Mouse (Mus musculus) forebrain, embryonic 11.5 days (tissue): ENCODE measurements around the gene Lpar2. TPM values are rescaled to one million over a fixed set of nuclear protein-coding genes. Genes with fewer than 3 reads are reported as not detected.

ENCODE experiments used
- ATAC-seq: fragments of 200-750 bp; cut with Nextera tagmentation; replicated peaks from 2 replicates; pipeline ENCODE4 v1.8.0; 2017; ENCODE audit warnings: moderate TSS enrichment; ENCODE audit not compliant: low FRiP score
- DNase-seq: peaks from one replicate; pipeline ENCODE4 v3.0.0-alpha.2; 2017; ENCODE audit warnings: low spot score
- H3K27ac ChIP-seq: fragments of 300-500 bp; sonication (generic); 2 replicates; pipeline ENCODE4 v1.5.1; 2014; ENCODE audit warnings: low read depth, low read length
- H3K27me3 ChIP-seq: fragments of 300-500 bp; sonication (generic); 2 replicates; pipeline ENCODE4 v1.6.1; 2014; ENCODE audit warnings: mild to moderate bottlenecking, low read length, mixed read lengths; ENCODE audit not compliant: control insufficient read depth, insufficient read depth
- H3K36me3 ChIP-seq: fragments of 300-500 bp; sonication (generic); 2 replicates; pipeline ENCODE4 v1.6.1; 2014; ENCODE audit warnings: mild to moderate bottlenecking, low read length, moderate library complexity, mixed read lengths; ENCODE audit not compliant: control insufficient read depth, insufficient read depth
- H3K4me1 ChIP-seq: fragments of 300-500 bp; sonication (generic); replicated peaks from 2 replicates; pipeline ENCODE4 v1.6.1; 2014; ENCODE audit warnings: low read length, mixed read lengths; ENCODE audit not compliant: control insufficient read depth, insufficient read depth
- H3K4me2 ChIP-seq: fragments of 300-500 bp; sonication (generic); 2 replicates; pipeline ENCODE4 v1.6.1; 2014; ENCODE audit warnings: low read depth, mild to moderate bottlenecking, low read length, moderate library complexity, mixed read lengths; ENCODE audit not compliant: severe bottlenecking
- H3K4me3 ChIP-seq: fragments of 300-500 bp; sonication (generic); 2 replicates; pipeline ENCODE4 v1.5.1; 2014; ENCODE audit warnings: low read depth, low read length
- H3K9ac ChIP-seq: fragments of 300-500 bp; sonication (generic); 2 replicates; pipeline ENCODE4 v1.6.1; 2014; ENCODE audit warnings: low read length
- H3K9me3 ChIP-seq: fragments of 300-500 bp; sonication (generic); 2 replicates; pipeline ENCODE4 v1.6.1; 2016; ENCODE audit warnings: low read length, mixed read lengths; ENCODE audit not compliant: control insufficient read depth
- WGBS: fragments of 180-500 bp; shearing (Covaris S2); extraction: QIAGEN DNeasy Blood & Tissue Kit; methylation state at CpG from one replicate; pipeline ENCODE4 v1.1.7; 2014; 5-methylcytosine and 5-hydroxymethylcytosine counted together
- polyA plus RNA-seq: library from polyadenylated mRNA; unstranded; fragments of >200 nt; fragmentation: Nextera tagmentation; extraction: Ambion mirVana; gene quantifications from 2 replicates; pipeline ENCODE4 v1.2.1, GENCODE M21; 2014

The Lpar2 gene
- polyA plus RNA-seq, 1 experiment from 2014 or later: 1.1 TPM

GRCm38 (mm10) chr8:69847167-69848065 is 25.2 kb downstream of the Lpar2 start:
- Histone ChIP-seq H3K9me3 (no peaks in the 10 kb centered on the region), H3K27me3 (no peaks in the 10 kb centered on the region), H3K27ac (no peak overlapping the region), H3K36me3 (no peaks in the 10 kb centered on the region), H3K4me3 (no peak overlapping the region), H3K9ac (no peak overlapping the region), H3K4me1 (no peaks in the 10 kb centered on the region), H3K4me2 (no peak overlapping the region)
- DNase-seq (no peak), ATAC-seq (no peak)
- 84% methylated on average over 3 of the region's 3 CpGs for WGBS

DNA sequence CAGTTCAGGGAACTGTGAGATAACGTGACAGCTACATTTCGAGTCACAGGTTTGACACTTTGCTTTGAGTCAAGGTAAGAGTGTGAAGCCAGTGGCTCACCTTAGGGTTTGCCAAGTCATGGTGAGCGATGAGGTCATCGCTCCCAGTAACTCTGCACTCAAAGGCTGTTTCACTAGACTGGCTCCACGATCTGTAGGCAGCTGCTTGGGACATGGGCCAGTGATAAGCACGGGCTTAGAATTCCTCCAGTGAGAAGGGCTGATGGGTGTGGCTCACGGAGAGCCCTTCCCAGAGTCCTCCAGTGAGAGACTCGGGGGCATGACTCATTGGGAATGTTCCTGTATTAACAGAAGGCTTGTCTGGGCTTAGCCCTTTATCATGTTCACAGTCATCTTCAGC is 26.7 kb downstream of the Lpar2 start:
- no peaks in the 10 kb centered on the region for H3K36me3 ChIP-seq
- no peak overlapping the region for H3K27ac ChIP-seq
- no peaks in the 10 kb centered on the region for H3K9me3 ChIP-seq
- no peaks in the 10 kb centered on the region for H3K4me1 ChIP-seq
- H3K4me2 ChIP-seq: no peak overlapping the region
- no peak overlapping the region for H3K4me3 ChIP-seq
- ATAC-seq: no peak
- WGBS: 95% methylated on average over 8 of the region's 8 CpGs
- no peak for DNase-seq
- no peak overlapping the region for H3K9ac ChIP-seq
- no peaks in the 10 kb centered on the region for H3K27me3 ChIP-seq

DNA sequence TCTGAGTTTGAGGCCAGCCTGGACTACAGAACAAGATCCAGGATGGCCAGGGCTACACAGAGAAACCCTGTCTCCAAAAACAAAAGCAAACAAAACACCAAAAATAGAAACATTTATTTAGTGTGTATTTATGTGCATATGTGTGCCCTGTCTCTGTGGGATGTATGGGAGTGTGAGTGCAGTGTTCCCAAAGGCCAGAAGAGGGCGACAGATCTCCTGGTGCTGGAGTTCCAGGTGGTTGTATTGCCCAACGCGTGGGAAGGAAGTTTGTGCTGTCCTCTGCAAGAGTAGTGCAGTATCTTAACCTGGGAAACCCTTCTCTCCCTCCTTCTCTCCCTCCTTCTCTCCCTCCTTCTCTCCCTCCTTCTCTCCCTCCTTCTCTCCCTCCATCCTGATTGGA is 27.7 kb downstream of the Lpar2 start:
- DNase-seq: no peak
- H3K36me3 ChIP-seq: no peaks in the 10 kb centered on the region
- H3K4me2 ChIP-seq: no peak overlapping the region
- no peak for ATAC-seq
- H3K9ac ChIP-seq: no peak overlapping the region
- no peaks in the 10 kb centered on the region for H3K27me3 ChIP-seq
- 42% methylated on average over 3 of the region's 3 CpGs for WGBS
- no peak overlapping the region for H3K27ac ChIP-seq
- H3K9me3 ChIP-seq: no peaks in the 10 kb centered on the region
- no peaks in the 10 kb centered on the region for H3K4me1 ChIP-seq
- no peak overlapping the region for H3K4me3 ChIP-seq

GRCm38 (mm10) chr8:69850926-69851506 is 28.8 kb downstream of the Lpar2 start:
- H3K4me2 ChIP-seq: no peak overlapping the region
- H3K9me3 ChIP-seq: no peaks in the 10 kb centered on the region
- no peak overlapping the region for H3K4me3 ChIP-seq
- H3K4me1 ChIP-seq: no peaks in the 10 kb centered on the region
- no peak for ATAC-seq
- no peak overlapping the region for H3K27ac ChIP-seq
- H3K36me3 ChIP-seq: no peaks in the 10 kb centered on the region
- DNase-seq: no peak
- no peak overlapping the region for H3K9ac ChIP-seq
- 78% methylated on average over 7 of the region's 7 CpGs for WGBS
- no peaks in the 10 kb centered on the region for H3K27me3 ChIP-seq

GRCm38 (mm10) chr8:69853869-69854268 is 31.6 kb downstream of the Lpar2 start:
- WGBS: 90% methylated on average over 10 of the region's 10 CpGs
- DNase-seq: no peak
- Histone ChIP-seq H3K4me1 (no peaks in the 10 kb centered on the region), H3K27me3 (no peaks in the 10 kb centered on the region), H3K9me3 (no peaks in the 10 kb centered on the region), H3K27ac (no peak overlapping the region), H3K4me3 (no peak overlapping the region), H3K4me2 (no peak overlapping the region), H3K36me3 (no peaks in the 10 kb centered on the region), H3K9ac (no peak overlapping the region)
- no peak for ATAC-seq

GRCm38 (mm10) chr8:69860807-69861206 is 38.6 kb downstream of the Lpar2 start:
- no peak overlapping the region for H3K4me3 ChIP-seq
- WGBS: 58% methylated on average over 4 of the region's 4 CpGs
- no peak overlapping the region for H3K27ac ChIP-seq
- H3K4me1 ChIP-seq: no peaks in the 10 kb centered on the region
- H3K4me2 ChIP-seq: no peak overlapping the region
- H3K9ac ChIP-seq: no peak overlapping the region
- no peaks in the 10 kb centered on the region for H3K9me3 ChIP-seq
- no peaks in the 10 kb centered on the region; the same call in 1 of the 2 replicates for H3K36me3 ChIP-seq
- no peak for ATAC-seq
- no peaks in the 10 kb centered on the region for H3K27me3 ChIP-seq
- DNase-seq: no peak

GRCm38 (mm10) chr8:69861251-69861650 is 39.0 kb downstream of the Lpar2 start:
- Histone ChIP-seq H3K36me3 (no peaks in the 10 kb centered on the region; the same call in 1 of the 2 replicates), H3K4me1 (no peaks in the 10 kb centered on the region), H3K27ac (no peak overlapping the region), H3K9me3 (no peaks in the 10 kb centered on the region), H3K9ac (no peak overlapping the region), H3K4me3 (no peak overlapping the region), H3K4me2 (no peak overlapping the region), H3K27me3 (no peaks in the 10 kb centered on the region)
- WGBS: 77% methylated on average over 2 of the region's 2 CpGs
- DNase-seq: no peak
- no peak for ATAC-seq

- no peak for ATAC-seq
- no peaks in the 10 kb centered on the region; the same call in 1 of the 2 replicates for H3K36me3 ChIP-seq
- 87% methylated on average over 5 of the region's 5 CpGs for WGBS
Measured at GRCm38 (mm10) chr8:69863387-69864020, 41.3 kb downstream of the Lpar2 start.

More at GRCm38 (mm10) chr8:69863387-69864020, 41.3 kb downstream of the Lpar2 start:
- Histone ChIP-seq H3K27me3 (no peaks in the 10 kb centered on the region), H3K4me1 (no peaks in the 10 kb centered on the region), H3K27ac (no peak overlapping the region), H3K4me3 (no peak overlapping the region), H3K9ac (no peak overlapping the region), H3K9me3 (no peaks in the 10 kb centered on the region), H3K4me2 (no peak overlapping the region)
- DNase-seq: no peak
